Mouse (Mus musculus): ENCODE measurements at regions not wholly inside any gene's neighbourhood (a gene's known extent, or its start where the extent isn't known, plus 50 kb on each side); places are given as distances from the start of the nearest gene placed in this dataset.
A peak's percentile ranks its signal among the peaks of the same experiment; 100 is the strongest.

GRCm38 (mm10) chr14:114946321-114946720 is 145.7 kb upstream of the Gpc5 start:
- DNase-seq (ENCODE audit: low read depth, low spot score), result peak; percentile 86
- peaks cover 0 to 8% of the 10 kb centered on the region in 2 experiments; a peak in 3 of 4 replicates for H3K27me3 ChIP-seq (ENCODE audit: control insufficient read depth in 1 of 2, insufficient read depth in 2 of 2, low read length in 2 of 2)
- H3K36me3 ChIP-seq (ENCODE audit: control insufficient read depth in 1 of 2, insufficient read depth in 2 of 2, low read length in 2 of 2), result peaks cover 0 to 19% of the 10 kb centered on the region in 2 experiments; a peak in 2 of 4 replicates
- H3K4me1 ChIP-seq (ENCODE audit: control insufficient read depth in 1 of 2, insufficient read depth in 2 of 2, low read length in 2 of 2), result peaks cover 22 to 23% of the 10 kb centered on the region in 2 experiments
- H3K27ac ChIP-seq (ENCODE audit: control insufficient read depth, low read depth, low read length), result no peak overlapping the region
- H3K9ac ChIP-seq (ENCODE audit: control insufficient read depth, low read depth, low read length, poor library complexity, severe bottlenecking), result no peak overlapping the region
- no peaks in the 10 kb centered on the region for H3K9me3 ChIP-seq (replicated peaks; ENCODE audit: insufficient read depth, low read length)
- H3K4me3 ChIP-seq (ENCODE audit: control insufficient read depth in 1 of 2, insufficient read depth in 1 of 2, low read depth in 2 of 2, low read length in 2 of 2), result no peak overlapping the region
- no peak for TF ChIP-seq TCF12 (IDR thresholded peaks at IDR 0.05; ENCODE audit: low read depth, low read length)
- TF ChIP-seq EP300 (IDR thresholded peaks at IDR 0.05; ENCODE audit: low read depth in 1 of 2, low read length in 2 of 2), result no peak
- TF ChIP-seq SIN3A (IDR thresholded peaks at IDR 0.05; ENCODE audit: low read length), result no peak
- no peak for TF ChIP-seq MAX (IDR thresholded peaks at IDR 0.05; ENCODE audit: low read length)
- TF ChIP-seq POLR2AphosphoS2 (IDR thresholded peaks at IDR 0.05; ENCODE audit: low read length), result no peak
- no peak for TF ChIP-seq MYC (IDR thresholded peaks at IDR 0.05; ENCODE audit: low read depth, low read length)
- TF ChIP-seq TAL1 (IDR thresholded peaks at IDR 0.05; ENCODE audit: low read length), result no peak
- H3K79me2 ChIP-seq (ENCODE audit: control insufficient read depth, insufficient read depth, low read length, poor library complexity), result no peaks in the 10 kb centered on the region

- Histone ChIP-seq H3K36me3 (ENCODE audit: control insufficient read depth in 1 of 2, insufficient read depth in 2 of 2, low read length in 2 of 2) (peaks cover 0 to 32% of the 10 kb centered on the region in 2 experiments; a peak in 2 of 4 replicates), H3K4me3 (ENCODE audit: control insufficient read depth in 1 of 2, insufficient read depth in 1 of 2, low read depth in 2 of 2, low read length in 2 of 2) (peak overlapping the region; percentile 18 to 52), H3K27ac (ENCODE audit: control insufficient read depth, low read depth, low read length) (peak overlapping the region; percentile 7; the same call in 1 of the 2 replicates), H3K9me3 (replicated peaks; ENCODE audit: insufficient read depth, low read length) (no peaks in the 10 kb centered on the region), H3K4me1 (ENCODE audit: control insufficient read depth in 1 of 2, insufficient read depth in 2 of 2, low read length in 2 of 2) (peaks cover 27 to 37% of the 10 kb centered on the region in 2 experiments), H3K27me3 (ENCODE audit: control insufficient read depth in 1 of 2, insufficient read depth in 2 of 2, low read length in 2 of 2) (no peaks in the 10 kb centered on the region), H3K9ac (ENCODE audit: control insufficient read depth, low read depth, low read length, poor library complexity, severe bottlenecking) (peak overlapping the region; percentile 32), H3K79me2 (ENCODE audit: control insufficient read depth, insufficient read depth, low read length, poor library complexity) (no peaks in the 10 kb centered on the region)
- TF ChIP-seq USF1 (IDR thresholded peaks at IDR 0.05; ENCODE audit: low read depth, low read length), result no peak
- no peak for TF ChIP-seq ZKSCAN1 (IDR thresholded peaks at IDR 0.05; ENCODE audit: low read depth, low read length)
- TF ChIP-seq RAD21 (IDR thresholded peaks at IDR 0.05; ENCODE audit: low read depth, low read length), result no peak
- no peak for TF ChIP-seq E2F4 (IDR thresholded peaks at IDR 0.05; ENCODE audit: borderline replicate concordance, low read depth, low read length)
- no peak for TF ChIP-seq TAL1 (IDR thresholded peaks at IDR 0.05; ENCODE audit: low read length)
- TF ChIP-seq MEF2A (IDR thresholded peaks at IDR 0.05; ENCODE audit: extremely low read depth, insufficient replicate concordance, low read depth, low read length, poor library complexity, severe bottlenecking), result no peak
- peak; percentile 87 for DNase-seq (ENCODE audit: low read depth, low spot score)
These were observed 143.5 kb upstream of the Gpc5 start for GRCm38 (mm10) chr14:114948341-114949155.

DNA sequence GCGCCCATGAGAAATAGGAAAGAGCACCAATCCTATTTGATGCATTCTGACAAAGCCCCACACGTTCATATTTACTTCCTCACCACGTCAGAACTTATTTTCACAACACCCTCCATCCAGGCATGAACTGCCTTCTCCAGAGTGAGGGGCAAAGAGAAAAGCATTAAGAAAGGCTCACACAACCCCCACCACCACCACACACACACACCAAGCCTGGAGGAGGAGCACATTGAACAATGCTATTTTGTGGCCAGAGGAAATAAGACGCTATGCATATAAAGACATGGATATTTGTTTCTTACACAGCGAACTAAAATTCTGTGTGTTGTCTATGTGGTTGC is 142.9 kb upstream of the Gpc5 start:
- no peaks in the 10 kb centered on the region for H3K79me2 ChIP-seq (ENCODE audit: control insufficient read depth, insufficient read depth, low read length, poor library complexity)
- TF ChIP-seq TAL1 (IDR thresholded peaks at IDR 0.05; ENCODE audit: low read length) (no peak), JUND (IDR thresholded peaks at IDR 0.05; ENCODE audit: low read depth, low read length) (no peak), KAT2A (conservative IDR thresholded peaks at IDR 0.05; ENCODE audit: low read depth, low read length) (no peak), MXI1 (IDR thresholded peaks at IDR 0.05; ENCODE audit: low read depth, low read length) (no peak), POLR2AphosphoS5 (IDR thresholded peaks at IDR 0.05; ENCODE audit: borderline replicate concordance, low read depth, low read length) (no peak), EP300 (IDR thresholded peaks at IDR 0.05; ENCODE audit: low read depth in 1 of 2, low read length in 2 of 2) (no peak)
- no peak for DNase-seq (ENCODE audit: low read depth, low spot score)
- no peak overlapping the region for H3K4me3 ChIP-seq (ENCODE audit: control insufficient read depth in 1 of 2, insufficient read depth in 1 of 2, low read depth in 2 of 2, low read length in 2 of 2)
- no peaks in the 10 kb centered on the region for H3K9me3 ChIP-seq (replicated peaks; ENCODE audit: insufficient read depth, low read length)
- no peaks in the 10 kb centered on the region for H3K27me3 ChIP-seq (ENCODE audit: control insufficient read depth in 1 of 2, insufficient read depth in 2 of 2, low read length in 2 of 2)
- no peak overlapping the region for H3K27ac ChIP-seq (ENCODE audit: control insufficient read depth, low read depth, low read length)
- no peak overlapping the region for H3K9ac ChIP-seq (ENCODE audit: control insufficient read depth, low read depth, low read length, poor library complexity, severe bottlenecking)
- peaks cover 0 to 32% of the 10 kb centered on the region in 2 experiments; a peak in 2 of 4 replicates for H3K36me3 ChIP-seq (ENCODE audit: control insufficient read depth in 1 of 2, insufficient read depth in 2 of 2, low read length in 2 of 2)
- H3K4me1 ChIP-seq (ENCODE audit: control insufficient read depth in 1 of 2, insufficient read depth in 2 of 2, low read length in 2 of 2), result peaks cover 27 to 41% of the 10 kb centered on the region in 2 experiments
